Comparison of ENCODE assay signal across 9 mouse cellular contexts in the genomic region with DNA sequence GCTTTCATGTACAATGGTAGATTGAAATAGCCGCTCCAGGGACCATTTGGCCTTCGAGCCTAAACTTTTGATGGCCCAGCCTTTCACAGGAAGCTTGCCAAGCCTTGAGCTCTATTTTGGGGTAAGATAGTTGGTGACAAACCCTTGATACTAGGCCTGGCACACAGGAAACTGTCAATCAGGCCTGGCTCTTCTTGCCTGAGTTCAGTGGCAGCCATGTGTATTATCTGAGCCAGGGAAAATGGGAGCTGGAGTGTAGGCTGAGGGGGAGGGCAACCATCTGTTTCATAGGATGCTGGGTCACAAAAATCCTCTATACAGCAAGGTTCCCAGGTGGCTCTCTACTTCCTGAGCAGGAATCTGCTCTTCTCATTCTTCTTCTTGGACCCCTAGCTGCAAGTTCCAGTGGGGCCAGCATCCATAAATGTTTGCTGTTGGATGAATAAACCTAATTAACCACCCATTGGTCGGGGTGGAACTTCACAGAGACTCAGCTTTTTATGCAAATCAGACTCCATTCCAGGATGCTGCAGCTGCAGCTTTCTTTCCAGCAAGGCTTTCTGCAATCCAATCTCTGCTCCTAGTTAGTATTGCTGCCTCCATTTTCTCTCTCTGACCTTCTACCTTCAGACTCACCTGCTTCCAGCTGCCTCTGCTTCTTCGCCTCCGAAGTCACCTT.
DNase-seq lines count a peak whose midpoint lies in the region; ATAC-seq lines count a peak whose summit lies in the region.
"Had no signal": no experiment of that assay in that cellular context is flagged by ENCODE, and none has a peak within 500 bp of the region (broad histone marks: within the 10 kb centered on the region; RNA-seq: fewer than 3 reads in every experiment).

No protein-coding gene starts in this region.

- H3K27ac ChIP-seq in limb, embryonic 12.5 days = peak overlapping the region; percentile 13; the same call in 1 of the 2 replicates
- H3K27ac ChIP-seq in limb, embryonic 10.5 days = no peak overlapping the region
- H3K27ac ChIP-seq in neural tube, embryonic 14.5 days (ENCODE audit: low read depth, low read length) = 0 out of 2 replicates have a peak overlapping the region, but pooled peaks have one; percentile 55
- H3K27ac ChIP-seq in kidney, embryonic 15.5 days = no peak overlapping the region
- H3K27ac ChIP-seq: midbrain, embryonic 12.5 days had no signal

- intact Hi-C loops in heart, postnatal 36 days (cut with DNase I) = no loop called here

- no peak overlapping the region for H3K4me2 ChIP-seq in limb, embryonic 12.5 days
- no peak overlapping the region for H3K4me2 ChIP-seq in neural tube, embryonic 14.5 days (ENCODE audit: low read depth, low read length)
- no peak overlapping the region for H3K4me2 ChIP-seq in kidney, embryonic 15.5 days
- H3K4me2 ChIP-seq: midbrain, embryonic 12.5 days had no signal

- no peak for DNase-seq in limb, embryonic 10.5 days (ENCODE audit: low spot score)
- peak; percentile 43 for DNase-seq in cerebellum, adult 9-10 months
- peak; percentile 17 to 35 for DNase-seq in heart, postnatal 36 days
- no peak for DNase-seq in thymus, adult 18-20 months
- DNase-seq: spleen, adult 18-20 months had no signal

- H3K4me1 ChIP-seq in limb, embryonic 12.5 days (replicated peaks) = peaks cover 16% of the 10 kb centered on the region
- peaks cover 22% of the 10 kb centered on the region for H3K4me1 ChIP-seq in limb, embryonic 10.5 days
- H3K4me1 ChIP-seq in neural tube, embryonic 14.5 days (ENCODE audit: control insufficient read depth, insufficient read depth, low read length) = no peaks in the 10 kb centered on the region; the same call in 1 of the 2 replicates
- H3K4me1 ChIP-seq in kidney, embryonic 15.5 days = peaks cover 9% of the 10 kb centered on the region

- H3K36me3 ChIP-seq in limb, embryonic 12.5 days = no peaks in the 10 kb centered on the region
- no peaks in the 10 kb centered on the region for H3K36me3 ChIP-seq in limb, embryonic 10.5 days
- H3K36me3 ChIP-seq in neural tube, embryonic 14.5 days (ENCODE audit: control insufficient read depth, insufficient read depth, low read length) = no peaks in the 10 kb centered on the region
- H3K36me3 ChIP-seq in kidney, embryonic 15.5 days = no peaks in the 10 kb centered on the region
- H3K36me3 ChIP-seq: midbrain, embryonic 12.5 days had no signal

- 65% methylated on average over 5 of the region's 5 CpGs for WGBS in limb, embryonic 12.5 days
- WGBS in limb, embryonic 10.5 days = 73% methylated on average over 5 of the region's 5 CpGs
- 67% methylated on average over 5 of the region's 5 CpGs for WGBS in neural tube, embryonic 14.5 days
- WGBS in kidney, embryonic 15.5 days = 77% methylated on average over 5 of the region's 5 CpGs

- H3K9me3 ChIP-seq in limb, embryonic 12.5 days = no peaks in the 10 kb centered on the region
- H3K9me3 ChIP-seq in limb, embryonic 10.5 days (replicated peaks) = no peaks in the 10 kb centered on the region
- H3K9me3 ChIP-seq in neural tube, embryonic 14.5 days (ENCODE audit: control insufficient read depth, low read length) = no peaks in the 10 kb centered on the region
- H3K9me3 ChIP-seq in kidney, embryonic 15.5 days (replicated peaks) = no peaks in the 10 kb centered on the region
- H3K9me3 ChIP-seq: midbrain, embryonic 12.5 days had no signal

- H3K4me3 ChIP-seq in limb, embryonic 12.5 days (replicated peaks) = no peak overlapping the region
- H3K4me3 ChIP-seq in limb, embryonic 10.5 days = no peak overlapping the region
- no peak overlapping the region for H3K4me3 ChIP-seq in neural tube, embryonic 14.5 days (ENCODE audit: low read depth, low read length)
- H3K4me3 ChIP-seq in kidney, embryonic 15.5 days (replicated peaks) = no peak overlapping the region
- H3K4me3 ChIP-seq: midbrain, embryonic 12.5 days had no signal

- peaks cover 16% of the 10 kb centered on the region; the same call in 1 of the 2 replicates for H3K27me3 ChIP-seq in limb, embryonic 12.5 days
- H3K27me3 ChIP-seq in limb, embryonic 10.5 days (ENCODE audit: low read depth, poor library complexity, severe bottlenecking) = peaks cover 31% of the 10 kb centered on the region
- H3K27me3 ChIP-seq in neural tube, embryonic 14.5 days (ENCODE audit: control insufficient read depth, insufficient read depth, low read length) = no peaks in the 10 kb centered on the region
- H3K27me3 ChIP-seq in kidney, embryonic 15.5 days = no peaks in the 10 kb centered on the region
- H3K27me3 ChIP-seq: midbrain, embryonic 12.5 days had no signal

- H3K9ac ChIP-seq in limb, embryonic 12.5 days (replicated peaks) = no peak overlapping the region
- H3K9ac ChIP-seq in neural tube, embryonic 14.5 days (replicated peaks; ENCODE audit: low read depth, low read length) = no peak overlapping the region
- H3K9ac ChIP-seq in kidney, embryonic 15.5 days = no peak overlapping the region
- H3K9ac ChIP-seq: midbrain, embryonic 12.5 days had no signal

- no peak for ATAC-seq in limb, embryonic 12.5 days (ENCODE audit: insufficient number of reproducible peaks, insufficient read depth, low FRiP score, low TSS enrichment, low read depth)
- no peak; the same call in 1 of the 2 replicates for ATAC-seq in neural tube, embryonic 14.5 days (ENCODE audit: low read depth)
- no peak for ATAC-seq in kidney, embryonic 15.5 days (replicated peaks; ENCODE audit: low FRiP score)

Comparison
In these comparisons a context has a peak if more than half of its experiments do, and no peak if none do; other contexts are left out.
1. H3K27ac ChIP-seq: peak in limb, embryonic 12.5 days (single experiment) and neural tube, embryonic 14.5 days (single experiment); none in limb, embryonic 10.5 days (single experiment) and kidney, embryonic 15.5 days (single experiment).
2. DNase-seq: peak in cerebellum, adult 9-10 months (single experiment) and heart, postnatal 36 days (2 of 2); none in limb, embryonic 10.5 days (single experiment) and thymus, adult 18-20 months (0 of 2).